Mouse (Mus musculus): ENCODE results near the gene Eif4a2. TPM values are rescaled to one million over a fixed set of nuclear protein-coding genes. Genes with fewer than 3 reads are reported as not detected.

Eif4a2 gene
- polyA plus RNA-seq, 1 experiment: 5.3 TPM

DNA sequence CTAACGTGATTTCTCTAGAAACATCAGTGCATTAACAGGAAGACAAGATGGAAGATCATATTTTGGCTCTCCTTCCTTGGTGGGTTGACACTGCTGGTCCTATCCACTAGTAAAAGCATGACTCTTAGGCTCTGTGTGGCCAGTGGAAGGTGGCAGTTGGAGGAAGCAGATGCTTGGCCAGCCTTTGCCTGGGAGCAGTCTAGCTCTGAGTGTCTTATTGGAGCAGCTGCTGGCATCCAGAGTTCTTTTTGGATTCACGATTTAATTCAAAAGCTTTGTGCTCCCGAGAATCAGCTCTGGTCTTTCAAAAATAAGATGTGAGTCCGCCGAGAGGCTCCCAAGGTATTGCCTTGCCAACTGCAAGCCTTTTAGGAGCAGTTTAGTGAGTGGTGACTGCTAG is 38.0 kb downstream of the Eif4a2 start:
- Histone ChIP-seq H3K4me3 (replicated peaks) (no peak overlapping the region), H3K9me3 (no peaks in the 10 kb centered on the region), H3K27me3 (replicated peaks) (peaks cover 48% of the 10 kb centered on the region), H3K36me3 (replicated peaks; ENCODE audit: low read length) (no peaks in the 10 kb centered on the region), H3K4me1 (no peaks in the 10 kb centered on the region)
- TF ChIP-seq GATA1 (IDR thresholded peaks at IDR 0.05; ENCODE audit: borderline replicate concordance, low read length) (no peak), FLI1 (IDR thresholded peaks at IDR 0.05; ENCODE audit: low read length) (no peak)

DNA sequence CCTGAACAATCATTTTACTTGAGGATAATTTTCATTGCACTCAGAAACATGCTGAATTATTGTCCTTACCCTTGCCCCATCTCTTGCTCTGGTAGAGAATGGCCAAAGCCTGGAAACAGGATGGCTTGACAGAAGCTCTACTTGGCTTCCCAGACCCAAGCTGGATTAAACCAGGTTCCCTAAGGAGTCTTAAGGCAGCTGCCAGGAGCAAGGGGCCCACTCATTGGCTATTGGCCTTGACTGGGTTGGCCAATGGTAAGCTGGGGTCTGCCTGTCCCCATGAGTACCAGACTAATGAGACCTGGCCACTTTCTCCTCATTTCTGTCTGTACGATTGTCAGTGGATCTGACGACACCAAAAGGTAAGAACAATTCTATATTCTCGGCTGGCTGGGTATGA is 39.0 kb downstream of the Eif4a2 start, which contains the start of gene Adipoq:
Adipoq (plus strand) TSS at position 257 of the 400 bp plus-strand sequence.
- no peak within 1 kb of the TSS for H3K4me3 ChIP-seq (replicated peaks)
- H3K4me1 ChIP-seq: no peaks in the 10 kb centered on the region
- no peak for TF ChIP-seq FLI1 (IDR thresholded peaks at IDR 0.05; ENCODE audit: low read length)
- no peak for TF ChIP-seq GATA1 (IDR thresholded peaks at IDR 0.05; ENCODE audit: borderline replicate concordance, low read length)
- H3K9me3 ChIP-seq: no peaks in the 10 kb centered on the region
- H3K27me3 ChIP-seq (replicated peaks): peaks cover 48% of the 10 kb centered on the region
- H3K36me3 ChIP-seq (replicated peaks; ENCODE audit: low read length): no peaks in the 10 kb centered on the region

DNA sequence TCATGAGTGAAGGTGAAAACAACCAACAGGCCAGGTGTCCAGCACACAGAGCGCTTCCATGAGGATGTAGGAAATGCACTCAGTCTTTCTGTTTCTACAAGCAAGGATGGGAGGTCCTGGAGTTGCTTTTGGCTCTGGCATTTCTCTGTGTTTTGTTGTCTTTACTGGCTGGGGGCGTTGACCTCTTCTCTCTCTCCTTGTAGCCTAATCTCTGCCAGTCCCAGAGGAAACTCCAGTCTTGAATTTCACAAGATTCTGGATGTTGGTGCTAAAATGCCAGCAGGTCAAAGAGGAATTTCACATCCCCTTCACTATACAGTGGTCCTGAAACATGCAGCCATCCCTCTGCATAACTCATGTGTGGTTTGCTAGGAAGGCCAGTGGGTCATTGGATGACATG is 41.7 kb downstream of the Eif4a2 start:
- H3K4me3 ChIP-seq (replicated peaks): no peak overlapping the region
- TF ChIP-seq GATA1 (IDR thresholded peaks at IDR 0.05; ENCODE audit: borderline replicate concordance, low read length) (no peak), FLI1 (IDR thresholded peaks at IDR 0.05; ENCODE audit: low read length) (no peak)
- H3K9me3 ChIP-seq: no peaks in the 10 kb centered on the region
- no peaks in the 10 kb centered on the region for H3K36me3 ChIP-seq (replicated peaks; ENCODE audit: low read length)
- H3K4me1 ChIP-seq: no peaks in the 10 kb centered on the region
- peaks cover 52% of the 10 kb centered on the region for H3K27me3 ChIP-seq (replicated peaks)

DNA sequence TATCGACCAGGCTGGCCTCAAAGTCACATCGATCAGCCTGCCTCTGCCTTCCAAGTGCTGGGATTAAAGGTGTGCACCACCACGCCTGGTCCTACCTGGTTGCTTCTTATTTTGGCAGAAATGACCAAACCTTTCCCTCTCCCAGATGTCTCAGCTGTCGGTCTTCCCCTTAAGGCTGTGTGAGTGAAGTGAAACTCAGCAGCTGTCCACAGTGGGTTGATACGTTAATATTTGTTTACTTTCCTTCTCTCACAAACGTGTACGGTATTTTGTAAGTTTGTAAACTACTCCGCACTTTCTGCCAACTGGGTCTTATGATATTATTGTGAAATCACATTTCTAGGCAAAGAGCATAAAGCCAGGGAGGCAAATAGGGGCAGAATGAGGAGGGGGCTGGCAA is 42.2 kb downstream of the Eif4a2 start:
- Histone ChIP-seq H3K4me3 (replicated peaks) (no peak overlapping the region), H3K4me1 (no peaks in the 10 kb centered on the region), H3K27me3 (replicated peaks) (peaks cover 54% of the 10 kb centered on the region), H3K9me3 (no peaks in the 10 kb centered on the region), H3K36me3 (replicated peaks; ENCODE audit: low read length) (no peaks in the 10 kb centered on the region)
- TF ChIP-seq GATA1 (IDR thresholded peaks at IDR 0.05; ENCODE audit: borderline replicate concordance, low read length) (no peak), FLI1 (IDR thresholded peaks at IDR 0.05; ENCODE audit: low read length) (no peak)

DNA sequence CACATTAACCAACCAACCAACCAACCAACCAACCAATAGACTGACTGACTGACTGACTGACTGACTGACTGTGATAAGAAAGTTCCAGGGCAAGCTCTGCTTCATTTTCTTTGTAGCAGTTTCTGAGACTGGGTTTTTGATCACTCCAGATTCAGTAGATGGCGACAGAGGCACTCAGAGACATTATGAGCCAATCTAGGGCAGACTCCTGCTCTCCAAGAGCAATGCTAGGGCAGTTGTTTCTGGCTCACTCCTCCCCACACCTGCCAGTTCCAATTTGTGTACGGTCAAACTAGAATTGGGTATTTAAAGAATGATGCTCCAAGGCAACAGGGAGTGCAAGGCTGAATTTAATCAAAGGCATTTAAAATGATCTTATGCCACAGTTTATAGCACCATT is 44.2 kb downstream of the Eif4a2 start:
- Histone ChIP-seq H3K4me3 (replicated peaks) (no peak overlapping the region), H3K9me3 (no peaks in the 10 kb centered on the region), H3K4me1 (no peaks in the 10 kb centered on the region), H3K36me3 (replicated peaks; ENCODE audit: low read length) (no peaks in the 10 kb centered on the region), H3K27me3 (replicated peaks) (peaks cover 51% of the 10 kb centered on the region)
- TF ChIP-seq FLI1 (IDR thresholded peaks at IDR 0.05; ENCODE audit: low read length) (no peak), GATA1 (IDR thresholded peaks at IDR 0.05; ENCODE audit: borderline replicate concordance, low read length) (no peak)

DNA sequence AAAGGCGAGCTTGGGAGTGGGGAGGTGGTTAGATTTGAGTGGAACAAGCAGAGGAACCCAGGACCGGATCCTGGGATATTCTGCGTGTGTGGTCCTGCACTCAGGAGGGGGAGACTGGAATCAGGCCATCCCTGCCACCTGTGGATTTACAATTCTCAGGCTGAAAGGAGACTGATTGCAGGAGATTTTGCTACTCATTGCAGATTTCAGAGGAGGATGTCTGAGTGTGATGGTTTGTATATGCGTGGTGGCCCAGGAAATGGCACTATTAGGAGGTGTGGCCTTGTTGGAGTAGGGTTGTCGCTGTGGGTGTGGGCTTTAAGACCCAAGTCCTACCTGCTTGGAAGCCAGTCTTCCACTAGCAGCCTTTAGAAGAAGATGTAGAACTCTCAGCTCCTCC is 47.0 kb downstream of the Eif4a2 start:
- H3K36me3 ChIP-seq (replicated peaks; ENCODE audit: low read length): no peaks in the 10 kb centered on the region
- 0 out of 2 replicates have a peak, but pooled peaks cover 2% of the 10 kb centered on the region for H3K9me3 ChIP-seq
- no peak for TF ChIP-seq FLI1 (IDR thresholded peaks at IDR 0.05; ENCODE audit: low read length)
- no peak for TF ChIP-seq GATA1 (IDR thresholded peaks at IDR 0.05; ENCODE audit: borderline replicate concordance, low read length)
- peaks cover 4% of the 10 kb centered on the region for H3K4me1 ChIP-seq
- peaks cover 55% of the 10 kb centered on the region for H3K27me3 ChIP-seq (replicated peaks)
- no peak overlapping the region for H3K4me3 ChIP-seq (replicated peaks)

DNA sequence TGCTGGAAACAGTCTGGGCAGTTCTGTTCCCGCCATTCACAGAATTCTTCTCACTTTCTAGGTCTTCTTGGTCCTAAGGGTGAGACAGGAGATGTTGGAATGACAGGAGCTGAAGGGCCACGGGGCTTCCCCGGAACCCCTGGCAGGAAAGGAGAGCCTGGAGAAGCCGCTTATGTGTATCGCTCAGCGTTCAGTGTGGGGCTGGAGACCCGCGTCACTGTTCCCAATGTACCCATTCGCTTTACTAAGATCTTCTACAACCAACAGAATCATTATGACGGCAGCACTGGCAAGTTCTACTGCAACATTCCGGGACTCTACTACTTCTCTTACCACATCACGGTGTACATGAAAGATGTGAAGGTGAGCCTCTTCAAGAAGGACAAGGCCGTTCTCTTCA is 49.8 kb downstream of the Eif4a2 start:
- H3K4me1 ChIP-seq: peaks cover 19% of the 10 kb centered on the region
- H3K36me3 ChIP-seq (replicated peaks; ENCODE audit: low read length): no peaks in the 10 kb centered on the region
- H3K9me3 ChIP-seq: 0 out of 2 replicates have a peak, but pooled peaks cover 2% of the 10 kb centered on the region
- H3K4me3 ChIP-seq (replicated peaks): no peak overlapping the region
- H3K27me3 ChIP-seq (replicated peaks): peaks cover 44% of the 10 kb centered on the region
- TF ChIP-seq FLI1 (IDR thresholded peaks at IDR 0.05; ENCODE audit: low read length) (no peak), GATA1 (IDR thresholded peaks at IDR 0.05; ENCODE audit: borderline replicate concordance, low read length) (no peak)

DNA sequence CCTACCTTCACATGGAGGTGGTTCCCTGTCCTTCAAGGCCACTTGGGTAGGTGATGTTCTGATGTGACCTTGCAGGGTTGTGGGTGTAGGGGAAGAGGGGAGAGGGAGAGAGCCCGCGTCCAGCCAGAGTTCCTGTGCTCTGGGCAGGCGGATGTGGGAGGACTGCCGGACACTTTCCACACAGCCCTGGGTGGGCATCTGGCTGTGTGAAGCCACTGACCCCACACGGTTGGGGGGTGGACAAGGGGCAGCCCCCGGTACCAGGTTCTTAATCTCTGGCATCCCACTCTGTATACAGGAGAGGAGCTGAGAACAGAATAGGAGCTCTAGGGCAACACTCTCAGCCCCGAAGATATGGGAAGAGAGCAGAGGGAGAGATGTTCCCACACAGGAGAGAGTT is 51.0 kb downstream of the Eif4a2 start:
- H3K27me3 ChIP-seq (replicated peaks): peaks cover 40% of the 10 kb centered on the region
- 0 out of 2 replicates have a peak, but pooled peaks cover 2% of the 10 kb centered on the region for H3K9me3 ChIP-seq
- H3K4me3 ChIP-seq (replicated peaks): no peak overlapping the region
- peaks cover 19% of the 10 kb centered on the region for H3K4me1 ChIP-seq
- TF ChIP-seq FLI1 (IDR thresholded peaks at IDR 0.05; ENCODE audit: low read length) (no peak), GATA1 (IDR thresholded peaks at IDR 0.05; ENCODE audit: borderline replicate concordance, low read length) (no peak)
- no peaks in the 10 kb centered on the region for H3K36me3 ChIP-seq (replicated peaks; ENCODE audit: low read length)

DNA sequence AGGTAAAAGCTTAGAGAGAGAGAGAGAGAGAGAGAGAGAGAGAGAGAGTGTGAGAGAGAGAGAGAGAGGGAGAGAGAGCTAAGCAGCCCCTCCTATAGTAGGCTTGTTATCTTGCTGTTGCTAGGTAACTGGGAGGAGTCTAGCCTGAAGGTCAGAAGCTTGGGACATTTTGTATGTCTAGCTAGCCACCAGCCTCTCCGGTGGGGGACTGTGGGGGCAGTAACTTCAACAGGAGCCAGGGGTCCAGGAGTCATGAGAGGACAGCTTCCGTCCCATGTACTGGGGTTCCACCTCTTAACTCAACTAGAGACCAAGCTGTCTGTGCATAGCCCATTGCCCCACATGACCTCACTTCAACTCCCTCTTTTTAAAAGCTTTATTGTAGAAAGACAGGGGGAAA is 51.7 kb downstream of the Eif4a2 start:
- H3K4me3 ChIP-seq (replicated peaks): no peak overlapping the region
- H3K9me3 ChIP-seq: 0 out of 2 replicates have a peak, but pooled peaks cover 2% of the 10 kb centered on the region
- no peaks in the 10 kb centered on the region for H3K36me3 ChIP-seq (replicated peaks; ENCODE audit: low read length)
- H3K27me3 ChIP-seq (replicated peaks): peaks cover 42% of the 10 kb centered on the region
- H3K4me1 ChIP-seq: peaks cover 19% of the 10 kb centered on the region
- TF ChIP-seq GATA1 (IDR thresholded peaks at IDR 0.05; ENCODE audit: borderline replicate concordance, low read length) (no peak), FLI1 (IDR thresholded peaks at IDR 0.05; ENCODE audit: low read length) (no peak)

DNA sequence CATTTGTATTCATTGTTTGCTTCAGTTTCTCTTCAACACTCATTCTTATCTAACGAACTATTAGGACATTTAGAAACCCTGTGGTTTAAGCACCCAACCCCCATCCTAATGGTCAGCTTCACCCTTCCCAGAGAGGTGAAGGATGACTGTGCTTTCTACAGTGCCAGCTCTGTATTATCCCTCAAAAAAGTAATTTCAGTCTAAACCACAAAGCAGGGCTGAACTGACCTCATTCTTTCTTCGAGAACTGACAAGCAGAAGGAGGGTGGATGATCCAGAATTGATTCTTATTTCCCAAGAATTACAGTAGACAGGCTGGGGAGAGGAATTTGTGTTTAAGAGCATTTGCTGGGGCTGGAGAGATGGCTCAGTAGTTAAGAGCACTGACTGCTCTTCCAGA is 52.5 kb downstream of the Eif4a2 start:
- TF ChIP-seq FLI1 (IDR thresholded peaks at IDR 0.05; ENCODE audit: low read length): no peak
- TF ChIP-seq GATA1 (IDR thresholded peaks at IDR 0.05; ENCODE audit: borderline replicate concordance, low read length): no peak
- H3K27me3 ChIP-seq (replicated peaks): peaks cover 45% of the 10 kb centered on the region
- no peak overlapping the region for H3K4me3 ChIP-seq (replicated peaks)
- peaks cover 19% of the 10 kb centered on the region for H3K4me1 ChIP-seq
- 0 out of 2 replicates have a peak, but pooled peaks cover 2% of the 10 kb centered on the region for H3K9me3 ChIP-seq
- no peaks in the 10 kb centered on the region for H3K36me3 ChIP-seq (replicated peaks; ENCODE audit: low read length)

DNA sequence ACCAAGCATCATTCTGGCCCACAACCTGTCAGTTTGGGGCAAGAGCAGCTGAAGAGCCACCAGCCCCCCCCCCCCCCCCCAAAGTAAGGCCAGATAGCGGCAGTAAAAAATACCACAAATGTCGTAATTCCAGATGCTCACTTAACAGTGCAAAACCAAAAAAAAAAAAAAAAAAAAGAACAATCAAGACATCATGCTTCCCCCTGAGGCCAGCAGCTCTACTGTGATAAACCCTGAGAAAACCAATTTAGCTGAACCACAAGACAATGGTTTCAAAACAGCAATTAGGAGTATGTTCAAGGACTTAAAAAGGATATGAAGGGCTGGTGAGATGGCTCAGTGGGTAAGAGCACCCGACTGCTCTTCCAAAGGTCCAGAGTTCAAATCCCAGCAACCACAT is 54.9 kb downstream of the Eif4a2 start:
- Histone ChIP-seq H3K27me3 (replicated peaks) (peaks cover 32% of the 10 kb centered on the region), H3K36me3 (replicated peaks; ENCODE audit: low read length) (no peaks in the 10 kb centered on the region), H3K4me3 (replicated peaks) (no peak overlapping the region), H3K9me3 (0 out of 2 replicates have a peak, but pooled peaks cover 2% of the 10 kb centered on the region), H3K4me1 (peaks cover 20% of the 10 kb centered on the region)
- TF ChIP-seq FLI1 (IDR thresholded peaks at IDR 0.05; ENCODE audit: low read length) (no peak), GATA1 (IDR thresholded peaks at IDR 0.05; ENCODE audit: borderline replicate concordance, low read length) (no peak)

Other genes with a start within 250 kb of the Eif4a2 start
- gene Tbccd1, start 249.8 kb upstream of the Eif4a2 start, polyA plus RNA-seq (2012; ENCODE audit: insufficient read depth, low replicate concordance): 2.5 and 2.9 TPM in 2 replicates
- 17.7 and 65.6 TPM in 2 replicates for gene Dnajb11, start 249.6 kb upstream of the Eif4a2 start, polyA plus RNA-seq (2012; ENCODE audit: insufficient read depth, low replicate concordance)
- gene Ahsg, start 216.2 kb upstream of the Eif4a2 start, polyA plus RNA-seq (2012; ENCODE audit: insufficient read depth, low replicate concordance): 0.23 TPM in 1 of 2 replicates, not detected in the other
- not detected in 2 replicates for gene Fetub, start 189.1 kb upstream of the Eif4a2 start, polyA plus RNA-seq (2012; ENCODE audit: insufficient read depth, low replicate concordance)
- gene Hrg, start 156.4 kb upstream of the Eif4a2 start, polyA plus RNA-seq (2012; ENCODE audit: insufficient read depth, low replicate concordance): not detected in 2 replicates
- not detected in 2 replicates for gene Kng2, start 78.0 kb upstream of the Eif4a2 start, polyA plus RNA-seq (2012; ENCODE audit: insufficient read depth, low replicate concordance)
- gene Kng1, start 49.6 kb upstream of the Eif4a2 start, polyA plus RNA-seq (2012; ENCODE audit: insufficient read depth, low replicate concordance): 0.17 TPM in 1 of 2 replicates, not detected in the other
- gene Rfc4, start 20.3 kb downstream of the Eif4a2 start, polyA plus RNA-seq (2012; ENCODE audit: insufficient read depth, low replicate concordance): 26.5 TPM in 1 of 2 replicates, not detected in the other
- not detected in 2 replicates for gene Adipoq, start 39.1 kb downstream of the Eif4a2 start, polyA plus RNA-seq (2012; ENCODE audit: insufficient read depth, low replicate concordance)
- not detected in 2 replicates for gene St6gal1, start 117.3 kb downstream of the Eif4a2 start, polyA plus RNA-seq (2012; ENCODE audit: insufficient read depth, low replicate concordance)